Mouse (Mus musculus) CH12.LX (cell line): ENCODE data around the gene Cpz. TPM values are rescaled to one million over a fixed set of nuclear protein-coding genes. Genes with fewer than 3 reads are reported as not detected.

Experiments used
- DNase-seq: peaks from one replicate; pipeline ENCODE4 v3.0.0-alpha.2; 2013; ENCODE audit errors: extremely low read depth
- H3K27ac ChIP-seq: 2 replicates; pipeline ENCODE4 v1.5.1; 2012; ENCODE audit warnings: low read depth, mild to moderate bottlenecking, control low read depth, moderate library complexity; ENCODE audit not compliant: insufficient read depth
- H3K27me3 ChIP-seq: replicated peaks from 2 replicates; pipeline ENCODE3; 2012; ENCODE audit warnings: inconsistent platforms
- H3K36me3 ChIP-seq, 2 experiments: replicated peaks in 1 of 2; 2 replicates each; pipeline versions ENCODE3 to v1.6.1; 2012; ENCODE audit warnings: inconsistent platforms in 1 of 2, low read length in 1 of 2, mild to moderate bottlenecking in 1 of 2, mixed read lengths in 1 of 2, moderate library complexity in 1 of 2; ENCODE audit not compliant: control insufficient read depth in 1 of 2, insufficient read depth in 1 of 2
- H3K4me1 ChIP-seq, 2 experiments: 2 replicates each; pipeline ENCODE4 v1.6.1; 2012; ENCODE audit warnings: inconsistent platforms in 1 of 2, moderate library complexity in 1 of 2; ENCODE audit not compliant: insufficient read depth in 2 of 2, control insufficient read depth in 1 of 2
- H3K4me2 ChIP-seq: 2 replicates; pipeline ENCODE4 v1.6.1; 2012; ENCODE audit warnings: low read depth, mild to moderate bottlenecking, control low read depth; ENCODE audit not compliant: poor library complexity, insufficient read depth, severe bottlenecking
- H3K4me3 ChIP-seq, 3 experiments: fragments of 150-350 bp in 1 of 3; sonication (generic) in 1 of 3; replicated peaks in 1 of 3; 2 replicates each; pipeline versions ENCODE3 to v1.5.1; 2011 to 2012; ENCODE audit warnings: low read depth in 2 of 3, low read length in 2 of 3, mild to moderate bottlenecking in 2 of 3, moderate library complexity in 2 of 3, control low read depth in 1 of 3, improper control_type of control experiment in 1 of 3, inconsistent platforms in 1 of 3, mixed read lengths in 1 of 3; ENCODE audit not compliant: poor library complexity in 1 of 3
- H3K79me2 ChIP-seq: replicated peaks from 2 replicates; pipeline ENCODE4 v1.6.1; 2012; ENCODE audit warnings: mild to moderate bottlenecking, moderate library complexity; ENCODE audit not compliant: control insufficient read depth, poor library complexity, insufficient read depth, severe bottlenecking; ENCODE audit errors: extremely low read depth
- H3K9ac ChIP-seq: 2 replicates; pipeline ENCODE4 v1.6.1; 2012; ENCODE audit warnings: low read depth, mild to moderate bottlenecking, control low read depth, moderate library complexity; ENCODE audit not compliant: insufficient read depth
- H3K9me3 ChIP-seq: replicated peaks from 2 replicates; pipeline ENCODE3; 2012; ENCODE audit warnings: low read length, inconsistent platforms, mixed read lengths
- CHD2 ChIP-seq: IDR thresholded peaks from 2 replicates; pipeline ENCODE4 v1.6.1; 2011; ENCODE audit warnings: low read length, improper control_type of control experiment
- CTCF ChIP-seq, 2 experiments: IDR thresholded peaks in 1 of 2; conservative IDR thresholded peaks in 1 of 2; 2 replicates each; pipeline ENCODE4 v1.5.1; 2011 to 2012; ENCODE audit warnings: low read depth in 2 of 2, low read length in 2 of 2, improper control_type of control experiment in 1 of 2, inconsistent platforms in 1 of 2, mild to moderate bottlenecking in 1 of 2, moderate library complexity in 1 of 2
- ELF1 ChIP-seq: IDR thresholded peaks from 2 replicates; pipeline ENCODE4 v1.6.1; 2014; ENCODE audit warnings: low read depth, mild to moderate bottlenecking, inconsistent platforms, low read length, improper control_type of control experiment
- IRF4 ChIP-seq: IDR thresholded peaks from 2 replicates; pipeline ENCODE4 v1.6.1; 2014; ENCODE audit warnings: low read depth, mild to moderate bottlenecking, inconsistent platforms, low read length, improper control_type of control experiment
- JUN ChIP-seq: IDR thresholded peaks from 2 replicates; pipeline ENCODE4 v1.6.1; 2011; ENCODE audit warnings: low read depth, mild to moderate bottlenecking, low read length, improper control_type of control experiment, moderate library complexity; ENCODE audit not compliant: insufficient read depth
- KAT2A ChIP-seq: IDR thresholded peaks from 2 replicates; pipeline ENCODE4 v1.6.1; 2012; ENCODE audit warnings: low read length, improper control_type of control experiment, inconsistent platforms; ENCODE audit not compliant: insufficient replicate concordance
- MAX ChIP-seq: IDR thresholded peaks from 2 replicates; pipeline ENCODE4 v1.6.1; 2011; ENCODE audit warnings: low read length, improper control_type of control experiment
- POLR2A ChIP-seq: IDR thresholded peaks from 2 replicates; pipeline ENCODE4 v1.6.1; 2011; ENCODE audit warnings: low read depth, mild to moderate bottlenecking, improper control_type of control experiment, low read length
- RCOR1 ChIP-seq: conservative IDR thresholded peaks from 2 replicates; pipeline ENCODE4 v1.6.1; 2012; ENCODE audit warnings: low read depth, mild to moderate bottlenecking, inconsistent platforms, low read length, improper control_type of control experiment
- SIN3A ChIP-seq: IDR thresholded peaks from 2 replicates; pipeline ENCODE4 v1.6.1; 2012; ENCODE audit warnings: low read length, improper control_type of control experiment, inconsistent platforms
- TBP ChIP-seq: conservative IDR thresholded peaks from 2 replicates; pipeline ENCODE4 v1.6.1; 2011; ENCODE audit warnings: low read depth, low read length, improper control_type of control experiment
- USF1 ChIP-seq: IDR thresholded peaks from 2 replicates; pipeline ENCODE4 v1.6.1; 2014; ENCODE audit warnings: low read depth, mild to moderate bottlenecking, inconsistent platforms, low read length, improper control_type of control experiment
- USF2 ChIP-seq: conservative IDR thresholded peaks from 2 replicates; pipeline ENCODE4 v1.6.1; 2011; ENCODE audit warnings: low read depth, low read length, improper control_type of control experiment
- ZKSCAN1 ChIP-seq: IDR thresholded peaks from 2 replicates; pipeline ENCODE4 v1.6.1; 2012; ENCODE audit warnings: low read depth, inconsistent platforms, low read length, improper control_type of control experiment, borderline replicate concordance
- dilution Hi-C: fragments of 300-500 bp; cut with MboI; formaldehyde crosslinking; loops from 2 replicates; pipeline ENCODE4 v1.14.3; 2020; ENCODE audit warnings: low sequenced_read_pairs; ENCODE audit not compliant: extremely low pct_unique_long_range_greater_than_20kb, extremely low pct_ligation_motif_present
- in situ Hi-C: fragments of 300-500 bp; cut with MboI; formaldehyde crosslinking; loops from 3 replicates; pipeline ENCODE4 v1.14.3; 2019; ENCODE audit warnings: low sequenced_read_pairs, low pct_ligation_motif_present, low pct_unique_long_range_greater_than_20kb, mixed read lengths
- polyA plus RNA-seq: library from polyadenylated mRNA; unstranded; fragments of >175 nt; gene quantifications from 2 replicates; pipeline ENCODE4 v1.2.1, GENCODE M21; 2012; ENCODE audit warnings: low read depth; ENCODE audit not compliant: insufficient read length
- total RNA-seq, 2 experiments: library from RNA; depleted of rRNA; stranded (reverse); fragments of 300-350 nt in 1 of 2; fragments of >200 nt in 1 of 2; gene quantifications; 2 replicates each; pipeline ENCODE4 v1.2.3; 2012 to 2014

Gene Cpz
- total and polyA plus RNA-seq, 3 experiments: not detected

GRCm38 (mm10) chr5:35557946-35558621, 32.6 kb upstream of the Cpz start:
- no peak for DNase-seq
- no peak overlapping the region for H3K27ac ChIP-seq
- in situ Hi-C loops: no loop called here
- H3K9me3 ChIP-seq: no peaks in the 10 kb centered on the region
- no peaks in the 10 kb centered on the region for H3K27me3 ChIP-seq
- dilution Hi-C loops: no loop called here
- no peaks in the 10 kb centered on the region for H3K79me2 ChIP-seq
- H3K36me3 ChIP-seq: peaks cover 72 to 94% of the 10 kb centered on the region in 2 experiments
- no peak overlapping the region for H3K4me2 ChIP-seq
- H3K4me3 ChIP-seq: no peak overlapping the region
- no peak overlapping the region for H3K9ac ChIP-seq
- TF ChIP-seq POLR2A: no peak
- peak in 1 of 2 experiments; percentile 24; a peak in 2 of 4 replicates for TF ChIP-seq CTCF (conservative IDR thresholded peaks at IDR 0.05 in 1 of 2, IDR thresholded peaks at IDR 0.05 in 1 of 2; ENCODE audit: low read depth in 2 of 2, low read length in 2 of 2)
- H3K4me1 ChIP-seq: no peaks in the 10 kb centered on the region

GRCm38 (mm10) chr5:35556393-35556792, 30.9 kb upstream of the Cpz start:
- Histone ChIP-seq H3K27ac (no peak overlapping the region), H3K4me2 (no peak overlapping the region), H3K4me1 (no peaks in the 10 kb centered on the region), H3K9ac (no peak overlapping the region), H3K4me3 (no peak overlapping the region), H3K79me2 (no peaks in the 10 kb centered on the region), H3K9me3 (no peaks in the 10 kb centered on the region), H3K27me3 (no peaks in the 10 kb centered on the region), H3K36me3 (peaks cover 55 to 79% of the 10 kb centered on the region in 2 experiments)
- TF ChIP-seq ELF1 (no peak), CHD2 (no peak), RCOR1 (no peak), KAT2A (no peak), IRF4 (no peak), USF2 (no peak), JUN (no peak), MAX (no peak), TBP (no peak), ZKSCAN1 (no peak), SIN3A (no peak), USF1 (no peak)
- in situ Hi-C loops (no loop called here), dilution Hi-C loops (no loop called here)
- DNase-seq: no peak
